Mouse (Mus musculus) v-Abl transformed pro-B cells (cell line): Measurements from ENCODE around the gene Dnah11.

Experiments
- in situ Hi-C, 2 experiments: fragments of 400-800 bp; cut with MboI; formaldehyde crosslinking; loops; one replicate each; pipeline ENCODE4 v1.15.1; 2025; ENCODE audit not compliant: unreplicated experiment in 2 of 2

Gene Dnah11

DNA sequence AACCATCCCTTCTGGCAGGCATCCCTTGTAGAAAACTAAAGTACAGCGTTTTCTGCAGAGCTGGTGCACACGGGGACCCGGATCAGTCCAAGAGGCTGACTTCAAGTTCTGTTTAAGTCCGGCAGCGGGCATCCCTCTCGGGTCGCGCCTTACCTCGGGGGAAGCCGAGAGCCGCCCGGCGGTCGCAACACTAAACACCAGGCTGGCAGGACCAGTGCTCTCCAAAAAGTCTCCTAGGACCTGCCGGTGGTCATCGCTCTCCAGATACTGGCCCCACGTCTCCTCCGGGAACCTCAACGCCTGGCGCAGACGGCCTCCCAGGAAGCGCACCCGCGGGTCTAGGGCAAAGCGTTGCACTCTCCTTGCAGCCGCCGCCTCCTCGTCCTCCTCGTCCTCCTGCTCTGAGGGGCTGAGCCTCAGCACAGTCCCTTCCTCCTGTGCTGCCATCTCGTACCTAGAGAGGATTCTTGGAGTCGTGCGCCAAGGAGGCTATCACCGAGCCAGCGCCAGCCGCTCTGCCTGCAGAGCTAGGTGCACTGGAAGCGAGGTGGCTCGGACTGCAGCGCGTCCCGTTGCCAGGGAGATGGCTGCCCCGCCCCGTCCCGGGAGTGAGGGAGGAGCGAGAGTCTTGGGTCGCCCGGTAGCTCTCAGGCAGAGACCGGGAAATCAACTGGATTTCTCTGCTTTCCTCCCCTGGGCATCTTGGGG is at the start of gene Dnah11:
Gene Dnah11 (minus strand): TSS at position 658 of the 708 bp plus-strand sequence.
- in situ Hi-C loops, result no loop called here

DNA sequence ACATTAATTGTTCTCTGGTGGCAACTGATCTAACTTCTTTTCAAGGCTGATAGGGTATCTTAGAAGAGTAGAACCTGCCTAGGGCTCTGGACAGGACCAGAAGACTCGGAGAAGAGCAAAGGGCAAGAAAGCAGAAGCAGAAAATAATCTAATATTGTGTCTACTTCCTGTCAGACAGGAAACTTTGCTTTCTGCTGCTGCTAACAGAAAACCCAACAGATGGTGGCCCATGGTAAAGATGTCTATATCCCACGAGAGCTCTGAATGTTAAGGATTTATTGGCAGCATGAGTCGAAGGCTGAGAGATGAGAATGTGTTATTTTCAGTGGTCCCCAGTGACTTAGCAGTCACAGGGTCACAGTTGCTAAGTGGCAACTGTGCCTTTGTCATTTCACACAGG is 22.3 kb upstream of the Dnah11 start:
- in situ Hi-C loops, result no loop called here

DNA sequence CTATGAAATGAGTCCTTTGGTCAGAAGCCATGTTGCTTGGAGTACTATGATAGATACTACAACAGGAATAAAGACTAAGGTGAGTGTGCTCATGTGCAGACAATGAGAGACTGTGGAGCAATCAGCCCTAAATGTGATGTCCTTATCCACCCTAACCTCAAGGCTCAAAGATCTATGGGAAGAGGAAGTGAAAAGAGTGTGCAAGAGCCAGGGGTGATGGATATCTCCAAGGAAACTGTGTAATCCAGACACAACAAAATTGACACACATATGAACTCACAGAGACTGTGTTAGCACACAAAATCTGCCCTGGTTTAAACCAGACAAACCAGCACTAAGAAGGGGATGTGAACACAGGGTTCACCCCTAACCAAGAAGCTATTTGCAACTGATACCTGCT is 21.2 kb upstream of the Dnah11 start:
- in situ Hi-C loops, result no loop called here

DNA sequence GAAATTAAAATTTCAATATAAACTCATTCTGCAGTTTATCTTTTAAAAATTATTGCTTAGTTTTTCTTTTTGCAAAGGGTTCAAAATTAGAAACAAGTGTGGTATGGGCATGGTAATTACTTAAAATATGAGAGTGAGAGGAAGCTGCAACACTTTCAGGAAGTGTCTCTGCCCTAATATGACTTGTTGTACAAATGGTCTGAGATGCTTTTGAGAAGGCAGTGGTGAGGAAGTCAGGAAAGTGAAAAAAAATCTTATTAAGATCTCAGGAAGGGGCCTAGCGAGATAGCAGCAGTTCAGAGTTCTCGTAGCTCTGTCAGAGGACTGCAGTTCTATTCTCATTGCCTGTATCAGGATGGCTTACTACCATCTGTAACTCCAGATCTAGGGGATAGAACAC is 13.3 kb upstream of the Dnah11 start:
- in situ Hi-C loops, result no loop called here

DNA sequence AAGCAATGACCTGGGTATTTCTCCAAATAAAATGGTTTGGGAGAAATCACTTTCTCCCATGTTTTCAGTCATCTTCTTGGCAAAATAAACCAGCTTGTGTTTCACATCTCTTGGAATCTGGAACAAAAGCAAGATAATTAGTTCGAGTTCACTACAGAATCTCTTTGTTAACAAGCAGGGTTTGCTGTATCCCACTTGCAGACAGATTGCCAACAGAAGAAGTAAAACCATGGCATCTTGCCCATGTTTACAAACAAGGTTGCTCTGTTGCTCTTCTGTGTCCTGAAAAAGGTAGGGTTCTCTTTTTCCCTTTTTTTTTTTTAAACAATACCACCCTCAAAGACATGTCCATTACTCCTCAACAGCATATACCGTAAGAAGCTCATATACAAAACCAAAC is 2.3 kb downstream of the Dnah11 start:
- in situ Hi-C loops, result no loop called here

DNA sequence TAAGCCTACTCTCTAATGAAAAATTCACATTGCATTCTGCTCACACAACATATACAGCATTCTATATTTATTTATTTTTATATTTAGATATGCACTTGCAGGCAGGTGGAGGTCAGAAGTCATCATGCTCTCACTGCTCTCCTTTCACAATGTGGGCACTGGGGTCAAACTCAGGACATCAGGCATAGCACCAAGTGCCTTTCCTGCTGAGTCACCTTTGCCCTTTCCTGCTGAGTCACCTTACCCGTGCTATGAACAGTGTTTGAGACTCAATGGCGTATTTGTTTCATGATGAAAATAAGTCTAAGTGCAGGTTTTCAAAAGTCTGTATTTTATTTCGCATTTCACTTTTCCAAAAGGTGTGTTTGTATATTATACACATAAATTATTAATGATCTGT is 9.3 kb downstream of the Dnah11 start:
- in situ Hi-C loops, result no loop called here

DNA sequence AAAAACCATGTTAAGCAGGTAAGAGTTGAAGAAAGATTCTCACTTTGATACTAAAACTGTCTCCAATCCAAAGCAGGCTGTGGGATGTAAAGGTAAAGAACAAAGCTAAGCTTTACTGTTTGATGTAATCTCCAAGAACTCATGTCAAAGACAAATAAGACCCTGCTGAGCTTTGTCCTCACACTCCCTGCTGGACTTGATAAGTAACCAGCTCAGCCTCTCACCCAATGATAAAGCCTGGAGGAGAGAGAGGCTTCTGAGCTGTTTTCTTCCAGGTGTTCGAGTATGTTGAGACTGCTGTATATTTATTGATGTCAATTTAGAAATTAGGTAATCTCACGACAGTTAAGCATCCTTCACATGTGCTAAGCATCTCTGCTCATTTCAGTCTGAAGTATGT is 11.2 kb downstream of the Dnah11 start:
- in situ Hi-C loops, result no loop called here

DNA sequence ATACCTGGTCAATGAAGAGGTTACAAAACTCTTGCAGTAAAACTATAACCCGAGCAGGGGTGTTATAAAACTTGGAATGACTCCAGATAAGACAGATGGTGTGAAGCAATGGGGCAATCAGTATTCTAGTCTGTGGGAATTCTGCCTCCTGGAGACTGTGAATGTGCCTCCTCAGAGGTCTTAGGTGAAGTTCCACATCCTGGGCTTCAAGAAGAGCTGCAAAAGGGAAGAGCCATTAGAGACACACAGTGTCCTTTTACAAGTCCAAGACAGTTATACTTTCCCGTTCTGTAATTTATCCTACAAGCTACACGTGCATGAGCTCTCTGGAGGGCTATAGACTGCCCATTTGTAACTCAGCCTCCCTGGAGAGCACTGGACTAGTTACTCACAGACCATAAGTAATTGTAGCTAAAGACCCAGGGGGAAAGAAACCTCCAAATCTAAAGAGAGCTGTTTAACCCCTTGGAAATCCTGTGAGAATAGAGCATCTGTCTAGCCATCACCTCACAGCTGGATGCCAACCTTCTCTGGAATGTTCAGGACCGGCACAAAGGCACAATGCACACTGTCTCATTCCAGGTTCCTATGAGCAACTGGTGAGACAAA is 11.9 kb downstream of the Dnah11 start:
- in situ Hi-C loops, result no loop called here

DNA sequence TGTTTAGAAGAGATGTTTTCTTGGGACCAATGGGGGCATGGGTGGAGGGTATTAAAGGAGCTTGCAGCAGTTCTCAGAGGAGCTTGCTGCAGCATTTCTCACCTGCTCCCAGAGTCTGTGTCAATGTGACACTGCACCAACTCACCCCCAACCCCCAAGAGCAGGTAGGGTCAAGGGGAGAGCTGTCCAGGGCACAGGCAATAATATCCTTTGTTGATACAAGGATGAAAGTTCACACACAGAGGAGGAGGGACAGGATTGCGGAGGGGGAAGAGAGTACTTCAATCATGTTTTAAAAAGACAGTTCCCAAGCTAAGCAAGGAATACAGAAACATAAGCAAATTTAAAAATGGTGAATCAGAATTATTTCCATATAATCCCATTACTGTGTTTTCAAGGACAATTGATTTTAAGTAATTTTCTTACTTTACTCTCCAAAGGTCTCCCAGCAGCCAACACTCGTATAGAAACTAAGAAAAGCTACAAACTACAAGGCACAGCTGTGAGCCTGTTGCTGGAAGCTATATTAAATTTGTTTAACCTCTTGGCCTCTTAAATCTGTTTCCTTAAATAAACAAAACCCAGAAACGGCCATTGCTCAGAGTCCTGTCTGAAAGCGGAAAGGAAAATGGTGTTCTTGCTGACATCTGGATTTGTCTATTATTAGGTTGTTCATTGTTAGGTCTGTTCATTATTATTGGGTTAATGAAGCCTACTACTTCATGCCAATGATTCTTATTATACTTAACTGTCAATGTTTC is 12.5 kb downstream of the Dnah11 start:
- in situ Hi-C loops, result no loop called here

DNA sequence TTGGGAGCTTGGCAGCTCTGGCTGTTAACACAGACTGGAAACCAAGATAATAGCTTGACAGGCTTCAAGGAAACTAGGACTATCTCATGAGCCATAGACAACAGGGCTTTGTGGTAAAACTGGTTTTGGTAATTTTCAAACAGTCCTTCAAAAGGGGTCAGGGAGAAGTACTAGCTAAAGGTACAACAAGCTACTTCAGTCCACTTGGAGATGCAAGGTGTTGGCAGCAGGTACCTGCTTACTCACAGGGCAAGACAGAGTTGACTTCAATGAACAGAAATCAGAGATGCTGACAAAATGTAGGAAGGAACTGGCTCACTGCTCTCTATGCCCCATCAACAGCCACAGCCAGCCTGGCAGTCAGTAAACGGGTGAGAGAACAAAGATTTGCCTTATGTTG is 14.1 kb downstream of the Dnah11 start:
- in situ Hi-C loops, result no loop called here

DNA sequence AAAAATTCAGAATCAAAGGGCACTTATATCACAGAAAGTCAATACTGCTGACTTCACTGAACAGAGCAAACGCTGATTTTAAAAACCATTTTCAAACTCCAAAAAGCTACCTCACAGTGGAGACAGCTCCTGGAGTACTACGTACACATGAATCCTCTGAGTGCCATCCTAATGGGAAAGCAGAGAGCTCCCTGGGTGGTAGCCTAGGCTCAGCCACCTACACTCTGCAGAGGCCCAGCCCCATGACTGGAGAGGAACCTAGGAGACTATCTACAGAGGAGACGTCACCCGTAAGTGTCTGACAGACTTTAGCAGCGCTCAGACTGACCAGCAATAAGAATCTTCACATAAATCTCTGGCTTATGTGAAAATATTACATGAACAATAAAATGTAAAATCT is 21.1 kb downstream of the Dnah11 start:
- in situ Hi-C loops, result no loop called here

DNA sequence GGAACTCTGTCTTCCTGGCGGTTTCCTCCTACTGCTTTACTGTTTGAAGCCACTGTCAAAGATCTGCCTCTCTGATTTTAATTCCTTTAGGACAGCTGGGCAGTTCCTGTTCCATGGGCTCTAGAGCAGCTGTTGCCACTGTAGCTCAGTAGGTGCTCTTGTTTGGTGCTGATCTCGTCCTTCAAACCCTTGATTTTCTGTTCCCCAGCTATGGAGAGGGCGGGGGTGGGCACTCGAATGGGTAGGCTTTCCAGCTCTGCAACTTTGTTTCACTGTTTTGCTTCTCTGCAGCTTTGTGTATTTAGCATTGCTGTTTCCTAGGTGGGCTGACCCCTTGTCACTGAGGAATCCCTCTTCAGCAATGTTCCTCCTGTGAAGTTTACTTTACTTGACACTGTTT is 34.1 kb downstream of the Dnah11 start:
- in situ Hi-C loops, result no loop called here

DNA sequence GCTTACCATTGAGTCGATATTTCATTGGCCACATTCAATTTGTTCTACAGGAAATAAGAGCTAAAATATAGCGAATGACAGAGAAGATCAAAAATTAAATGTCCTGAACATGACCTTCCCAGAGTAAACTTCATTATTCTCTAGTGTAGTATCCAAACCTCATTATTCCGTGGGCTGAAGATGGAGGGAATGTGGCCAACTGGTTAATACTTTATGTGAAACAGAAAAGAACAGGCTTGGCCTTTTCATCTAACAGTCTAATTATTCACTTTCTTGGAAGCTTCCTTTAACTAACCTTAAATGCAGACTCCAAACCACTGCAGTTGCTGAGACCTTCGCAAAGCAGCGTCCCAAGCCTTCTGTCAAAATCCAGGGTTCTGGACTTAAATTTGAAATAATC is 41.9 kb downstream of the Dnah11 start:
- in situ Hi-C loops, result no loop called here

DNA sequence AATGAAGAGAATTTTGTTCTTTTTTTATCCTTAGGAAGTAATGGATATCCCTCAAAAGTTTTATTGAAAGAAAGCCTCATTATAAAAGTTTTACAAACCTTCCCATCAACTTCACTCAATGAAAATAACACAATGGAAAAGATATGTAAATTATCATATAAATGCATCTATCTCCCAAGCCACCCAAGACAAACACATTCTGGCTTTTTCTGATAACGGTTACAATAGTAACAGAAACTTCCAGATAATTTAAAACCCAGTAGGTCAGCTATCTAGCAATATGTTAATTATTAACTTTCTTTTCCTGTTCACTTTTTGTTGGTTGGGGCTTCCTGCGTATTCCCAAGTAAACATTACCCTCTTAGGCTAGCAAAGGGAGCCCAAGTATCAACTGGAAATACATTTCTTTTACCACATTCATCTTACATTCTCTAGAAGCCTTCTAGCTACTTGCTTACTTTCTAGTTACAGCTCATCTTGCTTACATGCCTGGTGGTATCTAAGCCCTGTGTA is 51.3 kb downstream of the Dnah11 start:
- in situ Hi-C loops, result no loop called here

DNA sequence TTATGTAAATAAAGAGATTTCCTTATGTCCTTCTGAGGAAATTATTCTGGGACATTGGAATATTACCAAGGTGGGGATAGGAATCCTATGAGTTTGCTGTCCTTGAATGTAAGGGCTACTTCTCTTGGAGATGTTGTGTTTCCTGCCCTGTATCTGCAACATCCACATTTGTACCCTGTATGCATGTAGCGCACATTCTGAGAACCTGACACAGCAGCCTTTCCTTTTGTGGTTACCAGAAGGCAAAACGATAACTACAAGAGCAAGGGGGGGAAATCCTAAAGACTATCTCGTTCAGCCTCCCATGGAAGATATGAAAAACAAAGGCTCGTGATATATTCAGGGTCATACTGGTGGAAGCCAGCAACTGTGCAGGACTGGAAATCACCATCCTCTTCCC is 70.7 kb downstream of the Dnah11 start:
- in situ Hi-C loops, result no loop called here

DNA sequence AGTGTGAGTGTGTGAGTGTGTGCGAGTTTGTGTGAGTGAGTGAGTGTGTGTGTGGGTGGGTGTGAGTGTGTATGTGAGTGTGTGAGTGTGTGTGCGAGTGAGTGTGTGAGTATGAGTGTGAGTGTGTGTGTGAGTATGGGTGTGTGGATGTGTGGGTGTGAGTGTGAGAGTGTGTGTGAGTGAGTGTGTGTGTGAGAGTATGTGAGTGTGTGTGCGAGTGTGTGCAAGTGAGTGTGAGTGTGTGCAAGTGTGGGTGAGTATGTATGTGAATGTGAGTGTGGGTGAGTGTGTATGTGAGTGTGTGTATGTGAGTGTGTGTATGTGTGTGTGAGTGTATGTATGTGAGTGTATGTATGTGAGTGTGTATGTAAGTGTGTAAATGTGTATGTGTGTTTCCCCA is 79.2 kb downstream of the Dnah11 start:
- in situ Hi-C loops, result no loop called here

DNA sequence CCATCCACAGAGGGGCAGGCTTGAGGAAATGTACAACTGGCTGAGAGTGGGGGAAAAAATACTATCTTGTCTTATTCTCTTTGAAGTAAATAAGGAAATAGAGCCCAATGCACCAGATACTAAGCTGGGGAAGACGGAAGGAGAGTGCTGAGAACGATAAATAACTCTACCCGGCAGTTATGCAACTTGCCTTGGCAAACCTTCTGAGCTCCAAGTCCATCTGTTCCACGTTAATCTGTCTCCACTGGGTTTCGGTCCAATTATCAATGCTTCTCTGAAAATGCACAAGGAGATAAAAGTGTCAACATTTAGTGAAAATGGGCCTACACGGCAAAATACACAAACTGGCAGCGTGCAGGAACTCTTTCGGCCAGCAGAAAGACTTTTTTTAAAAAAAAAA is 86.2 kb downstream of the Dnah11 start:
- in situ Hi-C loops, result no loop called here

DNA sequence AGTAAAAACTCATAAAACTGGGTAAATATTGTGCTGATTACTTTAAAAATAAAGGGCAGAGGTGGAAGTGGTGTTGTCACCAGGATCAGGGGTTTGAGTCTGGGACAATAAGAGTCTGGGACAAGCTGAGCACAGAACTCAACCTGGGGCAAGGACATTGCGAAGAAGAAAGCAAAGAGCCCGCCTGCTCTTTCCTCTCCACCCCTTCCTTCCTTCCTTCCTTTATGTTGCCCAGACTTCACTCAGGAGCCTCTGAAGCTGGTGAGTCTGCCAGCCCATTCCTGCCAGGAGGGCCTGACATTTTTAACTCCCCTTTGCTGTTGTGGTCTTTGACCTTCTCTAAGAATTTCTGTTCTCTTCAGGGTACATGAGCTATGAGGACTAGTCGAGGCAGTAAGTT is 86.9 kb downstream of the Dnah11 start:
- in situ Hi-C loops, result no loop called here

DNA sequence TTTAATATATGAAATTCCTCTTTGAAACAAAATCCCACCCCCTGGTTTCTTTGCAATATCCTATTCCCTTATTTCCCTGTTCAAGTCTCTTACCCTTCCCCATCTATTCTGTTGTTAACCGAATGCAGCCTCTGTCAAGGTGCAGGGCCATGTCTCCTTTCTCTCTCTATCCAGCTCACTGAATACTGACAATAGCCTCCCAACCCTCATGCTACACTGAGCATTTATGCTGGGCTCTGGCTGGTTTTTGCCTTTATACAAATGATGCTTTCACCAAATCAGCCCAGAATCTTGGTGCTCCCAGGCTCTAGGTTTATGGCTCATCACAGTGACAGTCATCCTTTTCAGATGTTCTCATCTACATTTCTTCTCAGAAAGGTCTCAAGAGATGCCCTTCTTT is 91.1 kb downstream of the Dnah11 start:
- in situ Hi-C loops, result no loop called here

DNA sequence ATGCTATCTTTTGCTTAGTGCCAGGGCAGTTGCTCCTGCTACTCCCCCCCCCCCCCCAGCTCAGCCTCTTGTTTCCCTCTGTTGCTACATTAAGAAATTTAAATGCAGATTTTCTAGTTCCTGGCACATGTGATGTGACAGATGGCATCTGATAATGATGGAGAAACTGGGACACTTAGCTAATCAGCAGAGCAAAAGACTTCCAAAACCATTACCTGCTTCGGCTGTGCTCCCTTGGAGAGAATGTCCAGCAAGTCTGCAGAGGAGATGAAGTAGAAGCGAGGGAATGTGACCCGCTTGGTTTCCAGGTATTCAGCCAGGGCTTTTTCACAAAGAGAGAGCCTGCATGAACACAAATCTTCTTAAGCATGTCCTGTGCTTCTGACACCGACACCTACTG is 94.3 kb downstream of the Dnah11 start:
- in situ Hi-C loops, result no loop called here

DNA sequence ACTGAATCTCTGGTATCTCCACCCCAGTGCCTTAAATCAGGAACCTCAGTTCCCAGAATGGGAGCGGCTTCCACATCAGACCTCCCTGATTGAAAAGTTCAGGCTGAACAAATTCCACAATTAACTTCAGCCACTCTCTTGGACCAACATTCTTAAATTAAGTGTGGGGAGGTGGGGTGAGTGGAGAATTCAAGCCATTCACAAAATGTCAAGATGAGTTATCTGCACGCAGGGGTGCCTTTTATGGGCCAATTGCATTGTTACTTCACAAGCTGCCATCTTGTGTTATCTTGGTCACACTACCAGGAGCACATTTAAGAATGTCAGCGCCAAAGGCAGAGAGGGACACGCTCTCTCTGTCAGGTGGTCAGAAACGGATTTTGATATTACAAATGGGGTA is 99.1 kb downstream of the Dnah11 start:
- in situ Hi-C loops, result no loop called here

DNA sequence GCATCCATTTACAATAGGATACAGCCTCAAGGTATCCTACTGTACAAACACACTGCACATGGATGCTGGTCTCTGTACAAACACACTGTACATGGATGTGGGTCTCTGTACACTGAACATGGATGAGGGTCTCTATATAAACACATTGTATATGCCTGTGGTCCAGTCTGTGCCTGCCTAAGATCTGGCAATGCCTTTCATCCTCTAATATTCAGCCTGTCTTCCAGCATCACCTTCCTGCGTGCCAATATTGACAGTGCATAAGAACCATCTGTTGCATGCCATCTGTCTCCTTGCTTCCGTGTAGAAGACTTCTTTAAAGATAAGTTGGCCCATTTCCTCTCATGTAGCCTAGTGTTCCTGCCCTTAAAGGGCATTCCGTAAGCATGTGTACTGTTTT is 100.6 kb downstream of the Dnah11 start:
- in situ Hi-C loops, result no loop called here
